Mouse (Mus musculus) lung, postnatal 14 days (tissue): ENCODE results near the gene Gm49416.
"Not testable (repeated sequence)": the region's sequence is repeated elsewhere in the genome, so short reads cannot be mapped to it uniquely, and the experiment has no call there.

Experiments
- DNase-seq: peaks from one replicate; pipeline ENCODE4 v3.0.0; 2021

Gene Gm49416

DNA sequence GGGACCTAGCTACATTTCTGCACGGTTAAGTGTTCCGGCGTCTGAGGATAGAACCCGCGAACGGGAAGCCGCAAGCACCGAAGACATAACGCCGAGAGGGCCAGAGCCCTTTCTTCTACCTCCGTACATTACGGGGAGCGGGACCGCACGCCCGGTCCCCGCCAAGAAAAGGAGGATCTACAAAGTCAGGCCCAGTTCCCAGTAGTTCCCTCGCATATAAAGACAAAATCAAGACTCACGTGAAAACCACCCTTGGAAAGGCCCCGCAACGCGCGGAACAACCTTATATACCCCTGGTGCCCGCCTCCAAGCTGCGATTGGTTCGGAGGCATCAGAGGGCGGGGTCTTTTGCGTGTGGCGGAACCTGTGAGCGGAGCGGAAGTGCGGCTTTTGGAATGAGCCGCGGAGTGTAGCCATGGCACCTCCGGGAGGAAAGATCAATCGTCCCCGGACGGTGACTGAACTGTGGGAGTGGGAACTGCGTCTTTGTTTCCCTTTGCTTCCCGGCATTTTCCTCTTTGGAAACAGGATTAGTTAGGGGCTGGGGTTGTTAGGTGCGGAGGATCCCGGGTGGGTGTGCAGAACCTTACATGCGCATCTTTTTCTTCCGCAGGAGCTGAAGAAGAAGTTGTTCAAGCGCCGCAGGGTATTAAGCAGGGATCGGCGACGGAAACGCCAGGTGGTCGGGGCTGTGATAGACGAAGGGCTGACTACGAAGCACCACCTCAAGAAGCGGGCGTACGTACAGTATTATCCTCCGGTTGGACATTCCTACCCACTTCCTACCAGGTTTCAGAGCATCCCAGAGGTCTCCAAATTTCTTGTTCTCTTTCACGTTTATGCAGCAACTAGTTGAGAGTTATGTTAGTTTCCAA is at the start of gene Gm49416, which contains the start of gene 1810009A15Rik:
Gm49416 (plus strand) TSS at position 416 of the 875 bp plus-strand sequence.
1810009A15Rik (plus strand) TSS at position 343 of the 875 bp plus-strand sequence.
- DNase-seq, result peak; percentile 95

DNA sequence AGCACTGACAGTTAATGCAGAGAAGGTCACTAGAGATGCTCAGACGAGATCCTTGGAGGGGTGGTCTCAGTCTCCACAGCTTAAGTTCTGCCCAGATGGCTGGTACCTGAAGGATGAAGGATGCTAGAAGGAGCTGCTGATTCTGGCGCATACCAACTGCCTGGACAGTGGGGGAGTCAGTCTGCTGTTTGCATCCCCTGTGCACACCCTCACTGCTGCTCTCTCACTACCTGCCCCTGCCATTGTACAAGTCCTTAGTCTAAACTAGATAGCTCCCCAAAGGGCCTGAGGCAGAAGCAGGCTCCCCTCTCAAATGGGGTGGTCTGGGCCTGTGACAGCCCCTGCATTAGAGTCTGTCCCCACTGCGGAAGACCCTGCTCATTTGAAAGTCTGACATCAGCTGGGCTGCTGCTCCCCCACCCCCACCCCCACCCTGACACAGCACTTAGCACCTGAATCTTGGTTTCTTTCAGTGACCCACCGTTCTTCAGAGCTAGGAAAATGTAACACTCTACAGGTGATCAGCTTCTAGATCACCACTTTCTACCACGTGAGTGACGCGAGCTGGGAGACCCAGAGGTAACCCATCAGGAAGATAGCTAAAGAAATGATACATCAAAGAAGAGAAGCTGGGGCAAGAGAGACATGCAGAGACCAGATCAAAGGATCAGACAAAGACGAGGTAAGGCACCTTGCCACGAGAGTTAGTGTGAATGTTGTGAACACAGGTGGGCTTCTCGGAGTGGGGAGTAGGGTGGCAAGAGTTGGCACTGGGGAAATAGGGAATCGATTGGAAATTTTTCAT is 49.4 kb upstream of the Gm49416 start, which contains the start of gene Gng3:
Gng3 (minus strand) TSS at position 92 of the 805 bp plus-strand sequence.
- DNase-seq, result no peak

DNA sequence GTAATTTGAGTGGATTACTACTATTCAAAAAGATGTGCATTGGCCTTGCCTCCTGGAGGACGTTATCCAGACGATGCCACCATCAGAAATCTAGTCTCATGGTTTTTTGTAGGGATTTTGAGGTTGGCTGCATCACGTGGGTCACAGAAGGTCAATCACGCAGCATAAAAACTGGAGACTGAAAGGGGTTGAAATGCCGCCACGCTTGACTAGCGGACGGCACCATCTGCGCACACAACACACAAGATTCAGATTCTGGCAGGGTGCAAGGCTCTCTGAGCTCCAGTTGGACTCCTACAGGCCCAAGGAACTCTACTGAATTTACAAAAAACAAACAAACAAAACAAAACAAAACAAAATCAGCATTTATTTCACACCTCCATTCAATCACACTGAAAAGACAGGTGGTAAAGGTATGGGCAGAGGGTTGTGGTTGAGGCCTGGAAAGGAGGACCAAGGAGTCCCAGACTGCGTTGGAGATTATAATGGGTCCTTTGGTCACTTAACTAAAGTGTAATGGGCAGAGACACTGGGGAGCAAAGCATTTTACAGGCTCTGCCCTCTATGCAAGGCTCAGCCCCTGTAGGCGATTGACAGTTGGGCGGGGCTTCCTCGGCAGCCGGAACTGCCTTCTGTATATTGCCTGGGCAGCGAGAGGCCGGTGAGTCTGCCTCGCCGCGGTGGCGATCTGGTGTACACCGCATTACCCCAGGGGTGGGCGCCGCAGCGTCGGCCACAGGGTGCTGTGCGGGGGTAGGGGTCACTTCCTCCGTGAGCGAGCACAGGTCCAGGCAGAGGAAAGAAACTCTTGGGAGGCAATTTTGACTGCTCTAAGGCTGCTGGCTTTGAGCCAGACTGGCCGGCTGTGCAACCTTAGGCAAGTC is 48.6 kb upstream of the Gm49416 start:
- peak; percentile 81 for DNase-seq

DNA sequence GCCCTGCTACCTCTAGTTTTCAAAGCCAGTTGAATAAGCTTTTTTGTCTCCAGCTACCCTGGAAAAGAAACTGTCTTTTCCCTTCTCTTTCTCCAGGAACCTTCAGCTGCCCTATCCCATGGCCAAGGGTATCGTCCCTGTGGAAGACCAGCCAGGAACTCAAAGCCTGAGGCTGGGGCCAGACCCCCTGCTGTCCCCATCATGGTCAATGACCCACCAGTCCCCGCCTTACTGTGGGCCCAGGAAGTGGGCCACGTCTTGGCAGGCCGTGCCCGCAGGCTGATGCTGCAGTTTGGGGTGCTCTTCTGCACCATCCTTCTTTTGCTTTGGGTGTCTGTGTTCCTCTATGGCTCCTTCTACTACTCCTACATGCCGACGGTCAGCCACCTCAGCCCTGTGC is 47.7 kb upstream of the Gm49416 start:
- no peak for DNase-seq

DNA sequence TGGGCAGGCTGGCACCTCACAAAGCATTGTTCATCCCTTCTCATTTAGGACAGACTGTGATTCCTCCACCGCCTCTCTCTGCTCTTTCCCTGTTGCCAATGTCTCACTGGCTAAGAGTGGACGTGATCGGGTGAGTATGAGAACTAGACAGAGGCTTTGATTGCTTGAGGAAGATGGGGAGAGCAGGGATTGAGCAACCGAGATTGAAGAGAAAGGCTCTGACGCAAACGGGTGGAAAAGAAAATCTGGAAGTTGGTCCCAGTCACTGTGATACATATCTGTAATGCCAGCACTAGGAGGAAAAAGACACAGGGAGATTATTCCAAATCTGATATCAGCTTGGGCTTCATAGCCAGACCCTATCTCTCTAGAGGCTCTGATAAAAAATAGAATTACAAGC is 45.8 kb upstream of the Gm49416 start:
- peak; percentile 38 for DNase-seq

DNA sequence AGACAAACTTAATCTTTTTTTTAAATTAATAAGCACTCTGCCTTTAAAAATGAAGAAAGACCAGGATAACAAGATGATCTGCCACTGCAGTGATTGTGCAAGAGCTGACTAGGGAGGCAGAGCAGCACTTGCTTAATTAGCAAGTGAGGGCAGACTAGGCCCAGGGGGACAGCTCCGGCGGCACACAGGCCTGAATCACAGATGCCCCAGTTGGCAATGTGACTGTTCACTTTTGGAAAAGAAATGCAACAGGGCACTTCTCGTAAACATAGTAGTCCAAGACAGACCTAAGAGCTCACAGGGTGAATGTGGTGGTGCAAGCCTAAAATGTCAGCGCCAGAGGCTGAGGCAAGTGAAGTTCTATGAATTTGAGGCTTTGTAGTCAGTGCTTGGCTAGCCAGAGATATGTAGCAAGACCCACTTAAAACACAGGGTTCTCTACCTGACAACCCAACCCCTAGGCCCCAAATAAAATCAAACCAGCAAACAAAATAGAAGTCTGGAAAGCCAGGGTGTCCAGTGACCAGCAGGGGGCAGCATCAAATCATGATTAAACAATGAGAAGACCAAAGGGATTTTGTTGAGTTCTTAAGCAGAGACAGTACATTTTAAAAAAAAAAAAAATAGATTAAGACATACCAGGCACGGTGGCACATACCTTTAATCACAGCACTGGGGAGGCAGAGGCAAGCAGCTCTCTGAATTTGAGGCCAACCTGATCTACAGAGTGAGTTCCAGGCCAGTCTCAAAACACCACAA is 44.2 kb upstream of the Gm49416 start:
- peak; percentile 90 for DNase-seq

DNA sequence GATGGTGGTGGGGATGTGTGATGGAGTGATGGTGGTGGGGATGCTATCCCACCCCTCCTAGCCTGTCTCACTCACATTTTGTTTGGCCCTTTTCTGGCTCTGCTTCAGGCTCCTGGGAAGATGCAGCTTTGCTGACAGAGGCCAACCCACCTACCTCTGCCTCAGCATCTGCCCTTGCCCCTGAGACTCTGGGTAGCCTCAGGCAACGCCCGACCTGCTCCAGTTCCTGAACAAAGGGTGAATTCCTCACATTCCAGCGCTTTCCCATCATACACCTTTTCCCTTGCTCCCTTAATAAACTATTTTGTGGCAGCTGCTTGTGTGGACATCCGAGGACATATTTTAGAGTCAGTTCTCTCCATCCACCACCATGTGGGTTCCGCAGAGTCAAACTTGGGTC is 40.4 kb upstream of the Gm49416 start:
- no peak for DNase-seq

DNA sequence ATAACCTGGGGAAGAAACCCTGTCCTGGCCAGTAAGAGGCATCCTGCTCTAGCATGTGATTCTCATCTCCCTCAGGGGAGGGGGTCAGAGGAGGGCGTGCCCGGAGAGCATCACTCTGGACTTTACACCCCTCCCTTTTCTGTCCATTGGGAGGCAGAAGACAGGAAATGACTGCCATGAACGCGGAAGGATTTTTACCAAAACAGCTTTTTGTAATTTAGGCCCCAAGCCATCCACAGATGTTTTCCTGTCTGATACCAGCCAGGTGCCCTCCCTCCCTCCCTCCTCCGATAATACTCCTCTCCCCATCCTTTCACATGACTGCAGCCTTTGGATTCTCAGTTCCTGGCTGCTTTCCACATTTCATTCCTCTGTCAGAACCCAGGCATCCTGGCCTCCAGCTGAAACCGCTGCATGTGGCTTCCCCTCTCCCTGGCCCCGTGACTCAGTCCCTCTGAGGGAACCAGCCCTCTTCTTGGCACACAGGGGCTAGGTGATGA is 38.3 kb upstream of the Gm49416 start, which contains the start of gene Lrrn4cl:
Lrrn4cl (plus strand) TSS at position 367 of the 500 bp plus-strand sequence.
- no peak for DNase-seq

DNA sequence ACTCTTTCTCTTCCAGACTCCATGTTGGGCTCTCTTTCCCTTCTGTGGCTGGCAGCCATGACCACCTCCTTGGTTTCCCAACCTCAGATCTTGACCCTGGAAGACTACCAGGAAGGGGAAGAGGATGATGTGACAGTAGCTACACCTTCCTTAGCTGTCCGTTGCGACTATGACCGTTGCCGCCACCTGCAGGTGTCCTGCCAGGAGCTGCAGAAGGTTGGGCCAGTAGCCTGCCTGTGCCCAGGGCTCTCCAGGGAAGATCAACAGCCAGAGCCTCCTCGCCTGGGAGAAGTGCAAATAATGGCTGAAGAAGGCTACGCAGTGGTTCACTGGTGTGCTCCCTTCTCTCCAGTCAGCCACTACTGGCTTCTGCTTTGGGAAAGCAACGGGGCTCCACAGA is 37.1 kb upstream of the Gm49416 start:
- peak; percentile 26 for DNase-seq

DNA sequence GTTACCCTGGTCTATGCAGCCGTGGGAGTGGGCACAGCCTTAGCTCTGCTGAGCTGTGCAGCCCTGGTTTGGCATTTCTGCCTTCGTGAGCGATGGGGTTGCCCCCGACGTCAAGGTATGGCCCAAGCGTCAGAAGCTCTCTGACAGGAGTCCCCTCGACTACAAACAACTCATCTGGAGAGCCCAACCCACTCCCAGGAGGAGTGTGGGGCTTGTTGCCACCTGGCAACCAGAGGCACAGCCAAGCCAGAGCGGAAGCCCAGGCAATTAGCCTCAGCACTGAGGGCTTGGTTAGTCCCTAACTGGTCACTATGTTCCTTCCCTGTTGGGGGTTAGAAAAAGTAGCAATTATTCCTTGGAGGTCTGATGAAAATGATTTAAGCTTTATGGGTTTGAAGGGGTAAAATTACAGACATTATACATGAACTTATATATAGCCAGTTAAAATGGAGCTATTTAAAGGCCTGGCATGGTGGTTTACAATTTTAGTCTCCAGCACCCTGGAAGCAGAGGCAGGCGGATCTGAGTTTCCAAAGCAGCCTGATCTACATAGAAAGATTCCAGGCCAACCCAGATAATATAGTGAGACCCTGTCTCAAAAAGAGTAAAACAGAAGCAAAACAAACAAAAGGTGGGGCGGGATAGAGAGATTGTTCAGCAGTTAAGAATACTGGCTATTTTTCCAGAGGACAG is 36.3 kb upstream of the Gm49416 start:
- no peak for DNase-seq

DNA sequence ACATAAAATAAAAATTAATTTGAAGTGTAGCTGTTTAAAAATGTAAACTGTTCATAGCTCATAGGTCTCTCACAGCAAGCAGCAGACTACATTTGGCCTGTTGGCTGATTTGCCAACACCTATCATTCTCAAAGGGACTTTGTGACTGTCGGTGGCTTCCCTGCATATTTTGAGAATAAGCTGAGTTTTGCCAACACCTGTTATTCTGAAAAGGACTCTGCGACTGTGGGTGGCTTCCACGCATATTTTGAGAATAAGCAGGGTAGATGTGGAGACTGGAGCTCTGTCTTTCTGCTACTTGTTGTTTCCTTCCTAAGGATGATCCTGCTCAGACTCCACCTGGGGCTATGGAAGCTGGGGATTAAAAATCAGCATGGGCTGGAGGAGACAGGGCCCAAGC is 35.6 kb upstream of the Gm49416 start:
- DNase-seq, result no peak

DNA sequence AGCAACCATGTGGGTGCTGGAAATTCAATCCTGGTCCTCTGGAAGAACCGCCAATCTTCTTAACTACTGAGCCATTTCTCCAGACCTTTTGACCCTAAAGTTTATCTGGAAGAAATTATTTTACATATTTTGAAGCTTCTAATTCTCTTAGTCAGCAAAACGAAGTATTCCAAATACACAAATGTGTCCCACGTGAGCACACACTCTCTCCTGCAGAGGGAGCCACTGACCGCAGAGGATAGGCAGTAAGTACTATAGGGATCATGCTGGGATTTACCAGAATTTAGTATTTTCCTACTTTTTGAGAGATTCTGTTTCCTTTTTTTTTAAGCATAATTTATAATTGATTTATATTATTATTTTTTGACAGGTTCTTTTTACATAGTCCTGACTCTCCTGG is 31.0 kb upstream of the Gm49416 start:
- peak; percentile 75 for DNase-seq

DNA sequence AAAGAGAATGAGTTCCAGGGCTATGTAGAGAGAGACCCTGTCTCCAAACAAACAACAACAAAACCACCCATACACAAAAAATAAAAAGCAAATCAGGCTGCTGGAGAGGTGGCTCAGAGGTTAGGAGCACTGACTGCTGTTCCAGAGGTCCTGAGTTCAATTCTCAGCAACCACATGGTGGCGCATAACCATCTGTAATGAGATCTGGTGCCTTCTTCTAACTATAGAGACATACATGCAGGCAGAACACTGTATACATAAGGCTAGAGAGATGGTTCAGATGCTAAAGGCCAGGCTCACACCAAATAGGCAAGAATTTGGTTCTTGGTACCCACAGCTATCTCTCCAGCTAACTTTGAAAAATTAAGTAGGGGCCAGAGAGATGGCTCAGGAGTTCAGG is 29.7 kb upstream of the Gm49416 start:
- DNase-seq, result peak; percentile 52

DNA sequence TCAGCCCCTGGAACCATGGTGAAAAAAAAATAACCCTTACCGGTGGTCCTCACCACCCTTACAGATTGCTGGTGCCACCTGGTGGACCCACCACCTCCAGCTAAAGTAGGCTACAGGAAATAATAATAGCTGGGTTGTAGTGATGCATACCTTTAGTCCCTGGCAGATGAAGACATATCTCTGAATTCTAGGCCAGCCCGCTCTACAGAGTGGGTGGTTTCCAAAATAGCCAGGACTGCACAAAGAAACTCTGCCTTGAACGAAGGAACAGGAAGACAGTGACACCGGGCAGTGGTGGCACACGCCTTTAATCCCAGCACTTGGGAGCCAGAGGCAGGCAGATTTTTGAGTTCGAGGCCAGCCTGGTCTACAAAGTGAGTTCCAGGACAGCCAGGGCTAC is 24.5 kb upstream of the Gm49416 start:
- no peak for DNase-seq

DNA sequence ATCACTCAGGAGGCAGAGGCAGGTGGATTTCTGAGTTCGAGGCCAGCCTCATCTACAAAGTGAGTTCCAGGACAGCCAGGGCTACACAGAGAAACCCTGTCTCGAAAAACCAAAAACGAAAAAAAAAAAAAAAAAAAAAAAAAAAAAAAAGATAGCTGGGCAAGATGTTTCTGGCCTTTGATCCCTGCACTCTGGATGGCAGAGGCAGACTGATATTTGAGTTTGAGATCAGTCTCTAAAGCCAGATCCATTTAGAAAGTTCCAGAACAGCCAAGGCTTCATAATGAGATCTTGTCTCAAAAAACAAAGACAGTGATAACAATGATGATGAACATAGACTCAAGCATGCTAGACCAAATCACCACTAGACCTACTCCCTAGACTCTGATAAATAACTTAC is 18.3 kb upstream of the Gm49416 start:
- DNase-seq, result not testable (repeated sequence)

DNA sequence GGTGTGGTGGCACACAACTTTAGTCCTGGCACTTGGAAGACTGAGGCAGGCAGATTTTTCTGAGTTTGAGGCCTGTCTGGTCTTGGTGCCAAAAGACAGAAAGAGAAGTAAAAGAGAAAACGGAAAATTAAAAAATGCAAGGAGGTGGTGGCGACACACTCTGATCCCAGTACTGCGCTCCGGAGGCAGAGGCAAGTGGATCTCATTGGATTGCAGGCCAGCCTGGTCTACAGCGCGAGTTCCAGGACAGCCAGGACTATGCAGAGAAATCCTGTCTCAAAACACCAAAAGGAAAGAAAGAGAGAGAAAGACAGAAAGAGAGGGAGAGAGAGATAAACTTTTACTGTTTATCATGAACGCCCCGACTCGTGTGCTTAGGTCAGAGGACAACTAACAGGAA is 17.9 kb upstream of the Gm49416 start:
- no peak for DNase-seq

DNA sequence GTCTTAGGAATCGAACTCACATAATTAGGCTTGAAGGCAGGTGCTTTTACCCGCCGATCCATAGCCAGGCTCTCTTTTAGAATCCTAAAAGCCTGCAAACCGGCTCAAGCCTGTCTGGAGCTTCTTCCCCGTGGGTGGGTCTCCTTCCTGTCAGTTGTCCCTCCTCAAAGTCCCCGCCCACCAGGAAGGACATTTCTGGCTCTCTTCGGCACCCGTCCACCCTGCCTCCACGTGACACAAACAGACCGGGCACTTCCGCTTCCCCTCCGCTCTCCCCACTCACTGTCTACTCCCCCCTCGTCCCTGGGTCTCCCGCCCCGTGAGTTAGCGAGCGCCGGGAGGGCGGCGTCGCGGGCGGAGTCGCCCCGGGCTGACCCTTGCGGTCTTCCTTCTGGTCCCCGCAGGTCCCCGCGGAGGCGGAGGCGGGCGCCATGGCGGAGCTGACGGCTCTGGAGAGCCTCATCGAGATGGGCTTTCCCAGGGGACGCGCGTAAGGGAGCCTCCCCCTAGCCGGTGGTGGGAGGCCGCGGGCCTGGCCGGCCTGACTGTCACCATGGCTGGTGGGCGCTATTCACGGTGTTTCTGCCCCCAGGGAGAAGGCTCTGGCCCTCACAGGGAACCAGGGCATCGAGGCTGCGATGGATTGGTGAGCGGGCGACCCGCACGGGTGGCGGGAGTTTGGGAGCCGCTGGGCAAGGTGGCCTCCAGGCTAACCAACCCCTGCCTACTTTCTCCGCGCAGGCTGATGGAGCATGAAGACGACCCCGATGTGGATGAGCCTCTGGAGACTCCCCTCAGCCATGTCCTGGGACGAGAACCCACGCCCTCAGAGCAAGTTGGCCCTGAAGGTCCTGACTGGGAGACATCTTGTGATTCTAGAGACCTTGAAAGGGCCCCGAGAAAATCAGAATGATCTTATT is 17.2 kb upstream of the Gm49416 start, which contains the start of gene Ubxn1:
Ubxn1 (plus strand) TSS at position 230 of the 920 bp plus-strand sequence.
- DNase-seq, result peak; percentile 96

DNA sequence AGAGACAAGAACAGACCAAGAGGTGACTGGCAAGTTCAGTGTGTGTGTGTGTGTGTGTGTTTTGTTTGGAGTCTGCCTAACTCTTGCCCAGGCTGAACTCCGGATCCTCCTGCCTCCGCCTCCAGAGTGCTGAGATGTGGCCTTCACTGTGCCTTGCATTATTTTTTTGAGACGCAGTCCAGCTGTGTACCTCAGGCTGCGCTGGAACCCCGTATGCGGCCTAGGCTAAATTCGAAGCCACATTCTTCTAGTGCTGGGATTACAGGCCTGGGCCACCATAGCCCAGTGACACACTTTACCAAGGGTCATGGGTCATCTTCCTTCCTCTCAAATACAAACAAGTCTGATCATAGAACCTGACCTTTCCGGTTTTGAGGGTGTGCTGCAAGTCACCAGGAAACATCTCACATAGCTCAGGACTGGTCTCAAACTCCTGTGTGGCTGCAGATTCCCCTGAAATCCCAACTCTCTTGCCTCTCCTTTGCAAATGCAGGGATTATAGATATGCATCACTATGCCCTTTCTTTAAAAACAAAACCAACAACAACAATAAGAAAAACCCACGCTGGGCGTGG is 16.4 kb upstream of the Gm49416 start:
- DNase-seq, result no peak

DNA sequence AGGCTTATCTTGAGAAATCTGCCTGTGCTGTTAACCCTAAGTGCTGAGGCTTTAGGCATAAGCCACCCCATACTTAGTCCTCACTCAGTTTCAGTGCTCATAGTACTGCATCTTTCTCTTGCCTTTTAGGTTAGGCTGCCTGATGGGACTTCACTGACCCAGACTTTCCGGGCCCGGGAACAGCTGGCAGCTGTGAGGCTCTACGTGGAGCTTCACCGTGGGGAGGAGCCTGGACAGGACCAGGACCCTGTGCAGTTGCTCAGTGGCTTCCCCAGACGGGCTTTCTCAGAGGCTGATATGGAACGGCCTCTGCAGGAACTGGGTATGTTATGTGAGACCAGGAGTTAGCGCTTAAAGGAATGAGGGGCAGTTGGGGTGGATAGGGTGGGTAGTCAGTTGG is 13.7 kb upstream of the Gm49416 start:
- no peak for DNase-seq
